Mouse (Mus musculus): ENCODE results near the gene BC029722.
A peak's percentile ranks its signal among the peaks of the same experiment; 100 is the strongest.

Gene BC029722

DNA sequence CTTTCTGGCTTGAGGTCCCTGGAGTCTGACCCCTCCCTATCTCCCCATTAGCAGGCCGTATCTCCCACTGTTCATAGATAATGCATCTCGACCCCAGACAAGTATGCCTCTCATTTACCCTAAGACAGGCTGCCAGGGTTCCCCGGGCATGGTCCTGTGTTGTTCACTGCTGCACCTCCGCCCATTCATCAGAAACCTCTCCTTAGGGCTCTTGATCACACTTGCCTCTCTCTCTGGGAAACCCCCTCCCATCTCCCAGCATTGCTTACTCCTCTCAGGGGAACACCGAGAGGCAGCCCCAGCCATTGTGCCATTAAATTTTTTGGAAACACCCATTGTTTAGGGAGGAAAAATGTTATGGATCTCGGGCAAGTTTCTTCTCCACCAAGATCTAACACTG lies 41.2 kb downstream of the BC029722 start:
- DNase-seq, result no peak

- DNase-seq, result no peak
These were observed 41.6 kb downstream of the BC029722 start for GRCm38 (mm10) chr2:155777688-155777985.

DNA sequence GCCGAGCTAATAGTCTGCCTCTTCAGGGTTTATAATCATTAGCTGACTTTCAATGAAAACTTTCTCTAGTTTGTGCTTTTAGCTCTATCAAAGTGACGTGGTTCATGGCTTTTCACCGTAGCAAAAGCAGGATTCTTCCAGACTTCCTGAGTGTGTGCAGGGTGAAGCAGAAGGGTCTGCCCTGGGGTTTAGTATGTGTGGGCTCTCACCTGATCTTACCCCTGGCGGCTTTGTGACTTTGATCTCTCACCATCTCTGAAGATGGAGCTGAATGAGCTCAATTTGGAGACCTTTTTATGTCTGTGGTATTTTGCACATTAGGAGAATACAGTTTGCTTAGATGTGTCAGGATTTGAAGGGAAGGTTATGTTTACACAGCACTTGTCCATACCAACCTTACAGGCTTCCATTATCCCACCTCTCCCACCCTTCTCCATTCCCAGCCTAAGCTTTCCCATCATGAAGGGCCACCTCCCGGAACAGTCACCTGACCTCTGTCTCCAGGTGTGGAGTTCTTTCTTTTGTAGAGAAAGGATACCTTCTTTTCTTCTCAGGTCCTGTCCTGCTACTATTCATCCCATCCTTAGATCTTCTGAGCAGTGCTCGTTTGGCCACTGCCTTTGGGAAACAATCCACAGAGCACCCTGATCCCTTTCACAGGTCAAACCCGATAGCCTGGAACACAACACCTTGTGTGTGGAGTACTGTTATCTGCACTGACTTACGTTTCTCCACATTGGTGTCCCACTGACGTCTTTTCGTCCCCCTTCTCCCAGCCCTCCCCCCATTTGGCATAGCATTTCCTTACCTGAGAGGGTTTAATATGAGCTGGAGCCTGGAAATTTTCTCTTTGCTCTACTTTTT lies 42.2 kb downstream of the BC029722 start:
- DNase-seq, result no peak

DNA sequence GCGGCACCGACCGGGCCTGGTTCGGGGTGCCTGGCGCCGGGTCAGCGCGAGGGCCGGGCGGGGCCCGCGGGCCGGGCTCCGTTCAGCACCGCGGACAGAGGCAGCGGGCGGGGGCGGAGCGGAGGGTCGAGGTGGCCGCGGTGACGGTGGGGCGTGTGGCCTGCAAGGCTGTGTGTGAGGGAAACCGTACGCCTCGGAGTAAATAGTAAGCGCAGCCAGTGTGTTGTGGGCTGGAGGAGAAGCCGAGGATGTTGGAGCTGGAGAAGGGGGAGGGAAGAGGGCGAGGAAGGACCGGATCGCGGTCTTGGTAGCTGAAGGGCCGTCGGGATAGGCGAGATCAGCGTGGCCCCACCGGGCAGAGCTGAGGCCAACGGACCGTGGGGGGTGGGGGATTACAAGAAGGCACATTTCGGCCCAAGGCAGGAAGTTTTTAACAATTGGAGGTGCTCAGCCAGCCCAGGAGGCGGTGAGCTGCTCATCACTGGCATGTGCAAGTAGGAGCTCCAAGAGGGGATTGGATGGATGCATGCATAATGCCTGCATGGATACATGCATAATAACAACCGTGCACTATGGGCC lies 43.5 kb downstream of the BC029722 start:
- DNase-seq, result peak; percentile 27

DNA sequence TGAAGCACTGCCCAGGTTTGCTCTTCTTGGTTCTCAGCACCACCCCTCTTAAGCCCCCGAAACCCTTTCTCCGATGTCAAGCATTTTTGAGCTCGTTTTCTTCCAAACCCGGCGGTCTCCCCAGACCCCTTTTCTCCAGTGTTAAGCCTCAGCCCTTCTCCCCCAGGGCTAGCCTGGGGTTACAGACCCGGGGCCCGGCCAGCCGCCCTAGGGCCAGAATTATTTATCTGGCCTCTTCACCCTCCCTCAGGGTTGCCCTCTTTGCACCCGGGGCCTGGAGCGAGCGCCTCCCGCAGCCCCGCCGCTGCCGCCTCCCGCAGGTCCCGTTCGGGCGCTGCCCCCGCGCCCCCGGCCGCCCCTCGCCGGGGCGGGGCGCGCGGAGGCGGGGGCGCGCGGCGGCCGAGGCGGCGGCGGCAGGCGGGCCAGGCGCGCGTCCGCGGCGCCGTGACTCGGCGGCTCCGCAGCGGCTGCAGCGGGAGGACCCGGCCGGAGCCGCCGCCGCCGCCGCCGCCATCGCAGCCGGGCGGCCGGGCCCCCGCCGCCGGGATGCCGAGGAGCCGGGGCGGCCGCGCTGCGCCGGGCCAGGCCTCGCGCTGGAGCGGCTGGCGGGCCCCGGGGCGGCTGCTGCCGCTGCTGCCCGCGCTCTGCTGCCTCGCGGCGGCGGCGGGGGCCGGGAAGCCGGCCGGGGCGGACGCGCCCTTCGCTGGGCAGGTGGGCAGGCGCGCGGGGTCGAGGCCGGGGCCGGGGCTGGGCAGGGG lies 44.1 kb downstream of the BC029722 start, which contains the start of gene Mmp24:
Gene Mmp24, plus strand, starts transcription at position 416 of the 758 bp plus-strand sequence.
- DNase-seq, result no peak

DNA sequence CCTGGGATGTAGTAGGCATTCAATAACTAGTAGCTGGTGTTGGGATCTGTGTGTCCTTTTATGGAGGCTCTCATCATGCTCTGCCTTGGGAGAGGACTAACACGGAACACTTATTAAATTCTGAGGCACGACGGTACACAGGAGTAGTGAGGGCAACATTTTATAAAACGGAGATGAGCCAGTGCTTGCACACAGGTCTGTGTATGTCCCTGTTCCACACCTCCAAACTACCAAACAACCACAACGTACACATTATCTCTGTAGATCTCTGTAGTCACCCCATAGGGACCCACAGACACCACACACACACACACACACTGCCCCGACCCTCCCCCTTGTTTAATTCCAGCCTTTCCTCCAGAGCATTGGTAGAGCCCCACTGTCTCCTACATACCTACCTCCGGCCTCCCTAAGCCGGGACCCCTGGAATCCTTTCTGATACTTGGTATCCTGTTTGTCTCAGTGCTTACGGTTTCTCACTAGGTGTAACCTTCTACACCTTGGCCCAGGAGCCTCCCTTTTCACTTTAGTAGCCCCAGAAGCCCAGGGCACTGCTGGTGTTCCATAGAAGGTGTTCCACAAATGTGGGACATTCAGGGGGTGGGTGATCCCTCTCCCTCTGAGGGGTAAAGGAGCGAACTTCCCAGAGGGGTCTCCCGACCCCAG lies 44.8 kb downstream of the BC029722 start:
- no peak for DNase-seq

GRCm38 (mm10) chr2:155773664-155774063 lies 45.6 kb downstream of the BC029722 start:
- no peak for DNase-seq

All from kidney, adult 9 months (tissue).